Mouse (Mus musculus): ENCODE measurements at regions not wholly inside any gene's neighbourhood (a gene's known extent, or its start where the extent isn't known, plus 50 kb on each side); places are given as distances from the start of the nearest gene placed in this dataset.
A peak's percentile ranks its signal among the peaks of the same experiment; 100 is the strongest.

- Histone ChIP-seq H3K27ac (peak overlapping the region; percentile 8; the same call in 1 of the 2 replicates), H3K4me2 (no peak overlapping the region), H3K4me1 (peaks cover 30% of the 10 kb centered on the region), H3K4me3 (replicated peaks) (no peak overlapping the region), H3K36me3 (replicated peaks) (no peaks in the 10 kb centered on the region), H3K27me3 (0 out of 2 replicates have a peak, but pooled peaks cover 5% of the 10 kb centered on the region), H3K9me3 (no peaks in the 10 kb centered on the region), H3K9ac (no peak overlapping the region)
- peak; percentile 62; the same call in 1 of the 2 replicates for ATAC-seq (ENCODE audit: low FRiP score)
- 19% methylated on average over 6 of the region's 6 CpGs for WGBS
These were observed 245.6 kb downstream of the Fign start for GRCm38 (mm10) chr2:63852287-63852686.

GRCm38 (mm10) chr2:63850033-63850432 is 247.8 kb downstream of the Fign start:
- Histone ChIP-seq H3K4me1 (peaks cover 25% of the 10 kb centered on the region), H3K4me3 (replicated peaks) (no peak overlapping the region), H3K27me3 (0 out of 2 replicates have a peak, but pooled peaks cover 5% of the 10 kb centered on the region), H3K9ac (no peak overlapping the region), H3K36me3 (replicated peaks) (no peaks in the 10 kb centered on the region), H3K27ac (no peak overlapping the region), H3K9me3 (no peaks in the 10 kb centered on the region), H3K4me2 (no peak overlapping the region)
- ATAC-seq (ENCODE audit: low FRiP score), result no peak
- 85% methylated on average over 5 of the region's 5 CpGs for WGBS

- Histone ChIP-seq H3K36me3 (replicated peaks) (no peaks in the 10 kb centered on the region), H3K9me3 (no peaks in the 10 kb centered on the region), H3K27ac (no peak overlapping the region), H3K9ac (no peak overlapping the region), H3K27me3 (0 out of 2 replicates have a peak, but pooled peaks cover 5% of the 10 kb centered on the region), H3K4me3 (replicated peaks) (no peak overlapping the region), H3K4me2 (no peak overlapping the region), H3K4me1 (peaks cover 24% of the 10 kb centered on the region)
- WGBS, result 67% methylated on average over 6 of the region's 6 CpGs
- no peak for ATAC-seq (ENCODE audit: low FRiP score)
These were observed 248.4 kb downstream of the Fign start for GRCm38 (mm10) chr2:63849486-63849885.

GRCm38 (mm10) chr2:63832041-63832714 is 265.7 kb downstream of the Fign start:
- H3K9ac ChIP-seq, result no peak overlapping the region
- H3K4me2 ChIP-seq, result no peak overlapping the region
- no peaks in the 10 kb centered on the region for H3K4me1 ChIP-seq
- H3K4me3 ChIP-seq (replicated peaks), result no peak overlapping the region
- H3K27ac ChIP-seq, result no peak overlapping the region
- H3K9me3 ChIP-seq, result no peaks in the 10 kb centered on the region
- ATAC-seq (ENCODE audit: low FRiP score), result no peak
- no peaks in the 10 kb centered on the region for H3K27me3 ChIP-seq
- 90% methylated on average over 4 of the region's 4 CpGs for WGBS
- no peaks in the 10 kb centered on the region for H3K36me3 ChIP-seq (replicated peaks)

- Histone ChIP-seq H3K4me2 (no peak overlapping the region), H3K27ac (no peak overlapping the region), H3K27me3 (no peaks in the 10 kb centered on the region), H3K4me3 (replicated peaks) (no peak overlapping the region), H3K36me3 (replicated peaks) (no peaks in the 10 kb centered on the region), H3K9me3 (no peaks in the 10 kb centered on the region), H3K4me1 (no peaks in the 10 kb centered on the region), H3K9ac (no peak overlapping the region)
- WGBS, result 87% methylated on average over 5 of the region's 5 CpGs
- no peak for ATAC-seq (ENCODE audit: low FRiP score)
These were observed 267.4 kb downstream of the Fign start for GRCm38 (mm10) chr2:63830431-63830830.

GRCm38 (mm10) chr2:63828633-63829032 is 269.2 kb downstream of the Fign start:
- no peaks in the 10 kb centered on the region for H3K9me3 ChIP-seq
- no peaks in the 10 kb centered on the region for H3K36me3 ChIP-seq (replicated peaks)
- no peaks in the 10 kb centered on the region for H3K4me1 ChIP-seq
- no peak overlapping the region for H3K9ac ChIP-seq
- H3K4me3 ChIP-seq (replicated peaks), result no peak overlapping the region
- H3K4me2 ChIP-seq, result no peak overlapping the region
- WGBS, result 60% methylated on average over 3 of the region's 3 CpGs
- H3K27ac ChIP-seq, result no peak overlapping the region
- no peaks in the 10 kb centered on the region for H3K27me3 ChIP-seq
- no peak for ATAC-seq (ENCODE audit: low FRiP score)

- Histone ChIP-seq H3K9ac (no peak overlapping the region), H3K36me3 (replicated peaks) (no peaks in the 10 kb centered on the region), H3K27ac (no peak overlapping the region), H3K27me3 (no peaks in the 10 kb centered on the region), H3K4me3 (replicated peaks) (no peak overlapping the region), H3K4me1 (peaks cover 5% of the 10 kb centered on the region), H3K4me2 (peak overlapping the region; percentile 0; the same call in 1 of the 2 replicates), H3K9me3 (no peaks in the 10 kb centered on the region)
- ATAC-seq (ENCODE audit: low FRiP score), result peak; percentile 23; the same call in 1 of the 2 replicates
- WGBS, result 8% methylated on average over 8 of the region's 8 CpGs
These were observed 278.4 kb downstream of the Fign start for GRCm38 (mm10) chr2:63819440-63819839.
